Mouse (Mus musculus) left cerebral cortex, postnatal 25 days (tissue): ENCODE measurements around the gene Pate2. TPM values are rescaled to one million over a fixed set of nuclear protein-coding genes. Genes with fewer than 3 reads are reported as not detected.

Experiments used
- DNase-seq, 2 experiments: peaks; one replicate each; pipeline ENCODE4 v3.0.0; 2022; ENCODE audit warnings: low spot score in 2 of 2, mixed read lengths in 1 of 2
- intact Hi-C: fragments of 180-260 bp; cut with DNase I; formaldehyde crosslinking; loops from one replicate; pipeline ENCODE4 v1.15.1; 2025
- total RNA-seq, 2 experiments: library from RNA; stranded (reverse); gene quantifications; 2 replicates each; pipeline ENCODE4 v1.2.3; 2021

Gene Pate2
- under 1 TPM; 0.55 to 0.87 TPM for total RNA-seq

- intact Hi-C loops: no loop called here
- DNase-seq: peak; percentile 91 to 97
These were observed at the start of gene Pate2, which contains the start of gene Hyls1 for GRCm38 (mm10) chr9:35569571-35570534. TSS of gene Pate2 (plus strand) at chr9:35570284. TSS of gene Hyls1 (minus strand) at chr9:35570398.

GRCm38 (mm10) chr9:35520631-35521348 lies 49.3 kb upstream of the Pate2 start:
- DNase-seq: no peak
- intact Hi-C loops: loop anchor here (5.0 kb wide), 1 partner anchor 38 kb away; no protein-coding TSS in a partner anchor

GRCm38 (mm10) chr9:35522241-35522640 lies 47.8 kb upstream of the Pate2 start:
- intact Hi-C loops: loop anchor here (5.0 kb wide), 1 partner anchor 40 kb away; no protein-coding TSS in a partner anchor
- no peak for DNase-seq

GRCm38 (mm10) chr9:35522821-35523515 lies 47.1 kb upstream of the Pate2 start:
- no peak for DNase-seq

GRCm38 (mm10) chr9:35523541-35523940 lies 46.5 kb upstream of the Pate2 start:
- DNase-seq: peak; percentile 63 to 87
- intact Hi-C loops: loop anchor here (5.0 kb wide), 1 partner anchor 41 kb away; no protein-coding TSS in a partner anchor

More at GRCm38 (mm10) chr9:35522821-35523515, 47.1 kb upstream of the Pate2 start:
- intact Hi-C loops: loop anchor here (5.0 kb wide), 1 partner anchor 41 kb away; no protein-coding TSS in a partner anchor

- peak; percentile 77 to 88 for DNase-seq
- intact Hi-C loops: loop anchor here (1.0 to 5.0 kb wide), 3 partner anchors 42 to 242 kb away; no protein-coding TSS in a partner anchor
These were observed 46.1 kb upstream of the Pate2 start for GRCm38 (mm10) chr9:35523941-35524411.

GRCm38 (mm10) chr9:35529141-35529540 lies 40.9 kb upstream of the Pate2 start:
- intact Hi-C loops: no loop called here
- DNase-seq: no peak

- intact Hi-C loops: no loop called here
- no peak for DNase-seq
These were observed 40.3 kb upstream of the Pate2 start for GRCm38 (mm10) chr9:35529796-35530195.

GRCm38 (mm10) chr9:35533266-35533665 lies 36.8 kb upstream of the Pate2 start:
- no peak for DNase-seq
- intact Hi-C loops: no loop called here

GRCm38 (mm10) chr9:35535110-35535509 lies 35.0 kb upstream of the Pate2 start:
- DNase-seq: peak; percentile 60 to 61
- intact Hi-C loops: loop anchor here (1.0 kb wide), 1 partner anchor 253 kb away; no protein-coding TSS in a partner anchor

- intact Hi-C loops: loop anchor here (1.0 kb wide), 1 partner anchor 254 kb away; no protein-coding TSS in a partner anchor
- DNase-seq: no peak
These were observed 34.2 kb upstream of the Pate2 start for GRCm38 (mm10) chr9:35535876-35536275.

GRCm38 (mm10) chr9:35539001-35539750 lies 30.9 kb upstream of the Pate2 start:
- intact Hi-C loops: no loop called here
- DNase-seq: no peak

GRCm38 (mm10) chr9:35541024-35541423 lies 29.1 kb upstream of the Pate2 start:
- intact Hi-C loops: loop anchor here (5.0 kb wide), 1 partner anchor 119 kb away; the partner anchor contains the start of gene Cdon
- no peak for DNase-seq

GRCm38 (mm10) chr9:35541488-35541887 lies 28.6 kb upstream of the Pate2 start:
- intact Hi-C loops: loop anchor here (5.0 kb wide), 1 partner anchor 119 kb away; the partner anchor contains the start of gene Cdon
- peak; percentile 73 to 80 for DNase-seq

GRCm38 (mm10) chr9:35541941-35542340 lies 28.1 kb upstream of the Pate2 start:
- DNase-seq: no peak
- intact Hi-C loops: loop anchor here (5.0 kb wide), 1 partner anchor 120 kb away; the partner anchor contains the start of gene Cdon

GRCm38 (mm10) chr9:35543099-35543860 lies 26.8 kb upstream of the Pate2 start:
- intact Hi-C loops: loop anchor here (5.0 kb wide), 1 partner anchor 121 kb away; the partner anchor contains the start of gene Cdon
- no peak for DNase-seq

GRCm38 (mm10) chr9:35544666-35545065 lies 25.4 kb upstream of the Pate2 start:
- DNase-seq: no peak
- intact Hi-C loops: loop anchor here (5.0 kb wide), 1 partner anchor 122 kb away; the partner anchor contains the start of gene Cdon
